Mouse (Mus musculus) midbrain, embryonic 10.5 days (tissue): ENCODE data around the gene Lgals12. TPM values are rescaled to one million over a fixed set of nuclear protein-coding genes. Genes with fewer than 3 reads are reported as not detected.

ENCODE experiments used
- DNase-seq: peaks from one replicate; pipeline ENCODE4 v3.0.0-alpha.2; 2017; ENCODE audit warnings: low spot score
- H3K27ac ChIP-seq: fragments of 300-500 bp; sonication (generic); replicated peaks from 2 replicates; pipeline ENCODE4 v1.5.1; 2016; ENCODE audit warnings: mild to moderate bottlenecking
- H3K27me3 ChIP-seq: fragments of 300-500 bp; sonication (generic); 2 replicates; pipeline ENCODE4 v1.6.1; 2016; ENCODE audit warnings: low read depth, mild to moderate bottlenecking; ENCODE audit not compliant: poor library complexity, severe bottlenecking
- H3K36me3 ChIP-seq: fragments of 300-500 bp; sonication (generic); 2 replicates; pipeline ENCODE4 v1.6.1; 2016; ENCODE audit warnings: mild to moderate bottlenecking, moderate library complexity
- H3K4me1 ChIP-seq: fragments of 300-500 bp; sonication (generic); 2 replicates; pipeline ENCODE4 v1.6.1; 2016
- H3K4me3 ChIP-seq: fragments of 300-500 bp; sonication (generic); 2 replicates; pipeline ENCODE4 v1.5.1; 2016; ENCODE audit warnings: mild to moderate bottlenecking, moderate library complexity
- H3K9me3 ChIP-seq: fragments of 300-500 bp; sonication (generic); replicated peaks from 2 replicates; pipeline ENCODE4 v1.6.1; 2016; ENCODE audit warnings: mild to moderate bottlenecking
- WGBS: fragments of 180-500 bp; shearing (Covaris S2); methylation state at CpG from one replicate; pipeline ENCODE4 v1.1.7; 2016; 5-methylcytosine and 5-hydroxymethylcytosine counted together
- polyA plus RNA-seq: library from polyadenylated mRNA; unstranded; fragments of >200 nt; fragmentation: Nextera tagmentation; extraction: Ambion mirVana; gene quantifications from 2 replicates; pipeline ENCODE4 v1.2.1, GENCODE M21; 2016

Lgals12 gene
- polyA plus RNA-seq, 1 experiment from 2014 or later, result not detected

- peaks cover 14% of the 10 kb centered on the region for H3K4me1 ChIP-seq
- no peak overlapping the region for H3K4me3 ChIP-seq
- H3K36me3 ChIP-seq, result no peaks in the 10 kb centered on the region
- no peaks in the 10 kb centered on the region for H3K9me3 ChIP-seq
- no peak for DNase-seq
- peaks cover 23% of the 10 kb centered on the region for H3K27me3 ChIP-seq
- H3K27ac ChIP-seq, result no peak overlapping the region
Measured at GRCm38 (mm10) chr19:7553441-7553840, 53.6 kb downstream of the Lgals12 start.

DNA sequence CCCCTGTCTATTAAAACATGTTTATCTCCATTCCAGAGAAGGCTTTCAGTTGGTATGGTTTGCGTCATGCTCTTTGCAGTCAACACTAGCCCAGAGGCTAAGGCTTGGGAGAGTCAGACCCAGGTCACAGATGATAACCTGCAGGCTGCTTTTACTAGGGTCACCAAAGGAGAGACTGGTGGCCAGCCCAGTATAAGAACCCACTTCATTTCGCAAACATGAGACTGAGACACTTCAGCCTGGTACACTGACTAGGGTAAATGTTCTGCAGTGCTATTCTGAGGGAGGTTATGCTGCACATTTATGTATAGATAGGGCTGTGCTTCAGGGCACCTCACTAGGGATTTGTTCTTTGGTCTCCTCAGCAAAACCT is 54.7 kb downstream of the Lgals12 start:
- no peak for DNase-seq
- no peaks in the 10 kb centered on the region for H3K36me3 ChIP-seq
- no peaks in the 10 kb centered on the region for H3K9me3 ChIP-seq
- WGBS, result 91% methylated on average over 2 of the region's 2 CpGs
- H3K4me1 ChIP-seq, result peaks cover 3% of the 10 kb centered on the region
- no peak overlapping the region for H3K27ac ChIP-seq
- peaks cover 12% of the 10 kb centered on the region; the same call in 1 of the 2 replicates for H3K27me3 ChIP-seq
- H3K4me3 ChIP-seq, result no peak overlapping the region

DNA sequence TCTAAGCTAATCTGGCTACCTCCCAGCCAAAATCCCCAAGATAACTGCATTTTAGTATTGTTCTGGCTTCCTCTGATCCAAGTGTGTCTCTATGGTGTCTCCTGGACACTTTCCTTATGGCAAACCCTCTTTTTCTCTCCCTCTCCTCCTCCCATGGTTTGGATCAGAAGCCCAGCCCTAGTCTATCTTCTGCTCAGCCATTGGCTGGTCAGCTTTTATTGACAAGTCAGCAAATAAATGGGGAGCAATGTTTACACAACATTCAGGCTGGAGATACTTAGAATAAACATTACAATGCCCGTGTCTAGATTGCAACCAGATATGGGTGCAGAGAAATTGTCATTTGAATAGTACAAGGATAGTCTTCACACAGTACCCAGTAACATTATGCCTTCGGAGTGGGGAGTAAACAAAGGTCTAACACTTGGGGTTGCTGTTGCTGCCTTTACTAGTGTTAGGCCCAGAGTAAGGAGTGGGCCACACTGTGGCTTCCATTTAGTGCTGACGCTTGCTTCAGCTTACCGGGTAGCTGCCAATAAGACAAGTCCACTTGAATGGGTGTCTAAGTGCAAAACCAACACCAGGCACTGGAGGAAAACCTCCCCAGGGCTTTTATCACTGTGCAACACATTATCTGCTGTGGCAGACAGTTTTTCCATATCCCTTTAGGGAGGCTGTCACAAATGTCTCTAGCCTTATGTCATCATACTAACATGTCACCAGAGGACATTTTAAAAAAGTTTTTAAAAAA is 55.3 kb downstream of the Lgals12 start:
- 71% methylated on average over 4 of the region's 4 CpGs for WGBS
- peaks cover 6% of the 10 kb centered on the region; the same call in 1 of the 2 replicates for H3K27me3 ChIP-seq
- no peaks in the 10 kb centered on the region for H3K9me3 ChIP-seq
- H3K4me3 ChIP-seq, result no peak overlapping the region
- H3K4me1 ChIP-seq, result no peaks in the 10 kb centered on the region
- DNase-seq, result no peak
- H3K27ac ChIP-seq, result no peak overlapping the region
- H3K36me3 ChIP-seq, result no peaks in the 10 kb centered on the region

DNA sequence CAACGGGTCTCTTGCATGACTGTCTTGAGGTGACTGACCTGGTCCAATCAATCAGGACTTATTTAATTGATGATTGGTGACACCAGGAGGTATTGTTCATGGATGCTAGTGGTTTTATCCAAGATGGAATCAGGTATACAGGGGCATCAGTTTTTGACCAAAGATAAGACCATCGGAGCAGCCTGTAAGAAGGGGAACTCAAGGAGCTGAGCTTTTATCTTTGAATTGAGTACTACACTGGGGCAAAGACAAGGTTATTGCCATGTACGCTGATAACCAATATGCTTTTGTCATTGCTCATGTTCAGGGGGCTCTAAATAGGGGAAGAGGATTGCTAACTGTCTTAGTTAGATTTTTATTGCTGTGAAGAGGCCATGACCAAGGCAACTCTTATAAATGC is 58.1 kb downstream of the Lgals12 start:
- no peak for DNase-seq
- no peak overlapping the region for H3K4me3 ChIP-seq
- peaks cover 3% of the 10 kb centered on the region; the same call in 1 of the 2 replicates for H3K9me3 ChIP-seq
- no peaks in the 10 kb centered on the region for H3K36me3 ChIP-seq
- WGBS, result 92% methylated on average over 3 of the region's 3 CpGs
- no peak overlapping the region for H3K27ac ChIP-seq
- H3K27me3 ChIP-seq, result no peaks in the 10 kb centered on the region
- H3K4me1 ChIP-seq, result no peaks in the 10 kb centered on the region

Other genes starting within 250 kb of the Lgals12 start
- 43.1 and 51.7 TPM in 2 replicates for gene Spindoc, start 224.2 kb downstream of the Lgals12 start, polyA plus RNA-seq
- 5.7 and 7.6 TPM in 2 replicates for gene 2700081O15Rik, start 189.6 kb downstream of the Lgals12 start, polyA plus RNA-seq
- 306 and 368 TPM in 2 replicates for gene Rtn3, start 123.9 kb downstream of the Lgals12 start, polyA plus RNA-seq
- gene Atl3, start 113.2 kb downstream of the Lgals12 start, polyA plus RNA-seq, result 5.3 and 5.8 TPM in 2 replicates
- gene Pla2g16, start 49.7 kb downstream of the Lgals12 start, polyA plus RNA-seq, result 3.3 and 4.2 TPM in 2 replicates
- gene Hrasls5, start 5.3 kb upstream of the Lgals12 start, polyA plus RNA-seq, result not detected in 2 replicates
- gene Slc22a19, start 104.1 kb upstream of the Lgals12 start, polyA plus RNA-seq, result not detected in 2 replicates
- gene Slc22a26, start 195.5 kb upstream of the Lgals12 start, polyA plus RNA-seq, result not detected in 2 replicates